Mouse (Mus musculus) adrenal gland, postnatal 4 days (tissue): ENCODE measurements around the gene Tmem106c. TPM values are rescaled to one million over a fixed set of nuclear protein-coding genes. Genes with fewer than 3 reads are reported as not detected.

Source experiments
- DNase-seq, 2 experiments: peaks; one replicate each; pipeline ENCODE4 v3.0.0; 2021 to 2022; ENCODE audit warnings: low spot score in 2 of 2, mixed read lengths in 2 of 2
- long read RNA-seq, 2 experiments: library from polyadenylated mRNA; stranded (forward); transcript quantifications; one replicate each; pipeline ENCODE4 v2.0.0; 2021
- total RNA-seq, 2 experiments: library from RNA; stranded (reverse); gene quantifications; 2 replicates each; pipeline ENCODE4 v1.2.3; 2021

The Tmem106c gene
- 10 to 100 TPM; 69.8 to 70.7 TPM for total RNA-seq
- long read RNA-seq, experiment 1, transcript Tmem106c-201 (8 exons, 1,623 nt) = minor isoform, 27 of 84 reads
- long read RNA-seq, experiment 1, transcript Tmem106c-202 (8 exons, 1,455 nt) = major isoform, 39 of 84 reads
- long read RNA-seq, experiment 1, partial matches to known transcripts = 7 of 84 reads
- long read RNA-seq, experiment 1, other reads (novel, unspliced or antisense) = 11 of 84 reads
- long read RNA-seq, experiment 2, transcript Tmem106c-201 (8 exons, 1,623 nt) = minor isoform, 35 of 99 reads
- long read RNA-seq, experiment 2, transcript Tmem106c-202 (8 exons, 1,455 nt) = major isoform, 38 of 99 reads
- long read RNA-seq, experiment 2, partial matches to known transcripts = 10 of 99 reads
- long read RNA-seq, experiment 2, other reads (novel, unspliced or antisense) = 16 of 99 reads

GRCm38 (mm10) chr15:97963989-97964835 is at the start of gene Tmem106c:
Gene Tmem106c (plus strand): TSS chr15:97964200.
- peak; percentile 85 to 90 for DNase-seq

- DNase-seq = no peak
Observed at GRCm38 (mm10) chr15:97914331-97914747, 49.7 kb upstream of the Tmem106c start.

- DNase-seq = no peak
Observed at GRCm38 (mm10) chr15:97917994-97918393, 46.0 kb upstream of the Tmem106c start.

GRCm38 (mm10) chr15:97919217-97919616 is 44.8 kb upstream of the Tmem106c start:
- no peak for DNase-seq

- DNase-seq = no peak
Observed at GRCm38 (mm10) chr15:97920306-97920705, 43.7 kb upstream of the Tmem106c start.

- no peak for DNase-seq
Observed at GRCm38 (mm10) chr15:97921796-97922195, 42.2 kb upstream of the Tmem106c start.

GRCm38 (mm10) chr15:97922421-97922820 is 41.6 kb upstream of the Tmem106c start:
- no peak for DNase-seq

- DNase-seq = no peak
Observed at GRCm38 (mm10) chr15:97927018-97927417, 37.0 kb upstream of the Tmem106c start.

GRCm38 (mm10) chr15:97927821-97928220 is 36.2 kb upstream of the Tmem106c start:
- no peak for DNase-seq

- no peak for DNase-seq
Observed at GRCm38 (mm10) chr15:97929259-97929824, 34.7 kb upstream of the Tmem106c start.

- DNase-seq = no peak
Observed at GRCm38 (mm10) chr15:97932441-97932840, 31.6 kb upstream of the Tmem106c start.

- no peak for DNase-seq
Observed at GRCm38 (mm10) chr15:97938580-97938979, 25.4 kb upstream of the Tmem106c start.

- DNase-seq = no peak
Observed at GRCm38 (mm10) chr15:97940088-97940487, 23.9 kb upstream of the Tmem106c start.

GRCm38 (mm10) chr15:97941306-97941705 is 22.7 kb upstream of the Tmem106c start:
- no peak for DNase-seq

GRCm38 (mm10) chr15:97942538-97942937 is 21.5 kb upstream of the Tmem106c start:
- no peak for DNase-seq

- DNase-seq = no peak
Observed at GRCm38 (mm10) chr15:97943356-97943755, 20.6 kb upstream of the Tmem106c start.

GRCm38 (mm10) chr15:97944919-97945574 is 19.0 kb upstream of the Tmem106c start:
- DNase-seq = no peak

GRCm38 (mm10) chr15:97945656-97946315 is 18.2 kb upstream of the Tmem106c start:
- DNase-seq = no peak

GRCm38 (mm10) chr15:97948720-97949119 is 15.3 kb upstream of the Tmem106c start:
- no peak for DNase-seq

- no peak for DNase-seq
Observed at GRCm38 (mm10) chr15:97949706-97950105, 14.3 kb upstream of the Tmem106c start.

GRCm38 (mm10) chr15:97950240-97950639 is 13.8 kb upstream of the Tmem106c start:
- DNase-seq = no peak
